Mouse (Mus musculus) frontal cortex, postnatal 25 days (tissue): ENCODE measurements around the gene Mb21d2.

Source experiments
- DNase-seq, 2 experiments: peaks; one replicate each; pipeline ENCODE4 v3.0.0; 2022; ENCODE audit warnings: low spot score in 2 of 2

The Mb21d2 gene

DNA sequence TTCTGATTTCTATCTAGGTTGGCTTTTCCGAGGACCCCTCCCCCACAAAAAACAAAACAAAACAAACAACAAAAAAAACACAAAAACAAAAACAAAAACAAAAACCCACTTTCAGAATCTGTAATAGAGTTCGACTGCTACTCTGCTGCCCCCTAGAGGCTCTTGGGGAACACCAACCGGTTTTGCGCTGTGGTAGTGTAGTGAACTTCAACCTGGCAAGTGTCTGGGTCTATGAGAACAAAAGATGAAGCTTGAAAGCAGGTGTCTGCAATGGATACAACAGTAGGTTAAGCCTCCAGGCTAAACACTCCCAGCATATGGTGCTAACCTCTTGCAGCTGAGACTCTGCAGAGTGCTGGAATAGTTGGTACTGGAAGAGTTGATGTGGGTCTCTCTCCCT, 136.4 kb downstream of the Mb21d2 start:
- DNase-seq, result peak; percentile 7 to 20
